Mouse (Mus musculus) hindbrain, embryonic 11.5 days (tissue): ENCODE results near the gene Olfr203. TPM values are rescaled to one million over a fixed set of nuclear protein-coding genes. Genes with fewer than 3 reads are reported as not detected.
"Not testable (repeated sequence)": the region's sequence is repeated elsewhere in the genome, so short reads cannot be mapped to it uniquely, and the experiment has no call there.

Experiments used
- ATAC-seq: fragments of 200-750 bp; cut with Nextera tagmentation; 2 replicates; pipeline ENCODE4 v1.8.0; 2017; ENCODE audit warnings: mild to moderate bottlenecking, moderate TSS enrichment, moderate library complexity; ENCODE audit not compliant: low FRiP score
- DNase-seq: peaks from one replicate; pipeline ENCODE4 v3.0.0-alpha.2; 2015; ENCODE audit warnings: low spot score
- H3K27ac ChIP-seq: fragments of 300-500 bp; sonication (generic); 2 replicates; pipeline ENCODE4 v1.5.1; 2014; ENCODE audit warnings: mild to moderate bottlenecking, low read depth, low read length
- H3K27me3 ChIP-seq: fragments of 300-500 bp; sonication (generic); 2 replicates; pipeline ENCODE4 v1.6.1; 2014; ENCODE audit warnings: mild to moderate bottlenecking, low read length, moderate library complexity, mixed read lengths; ENCODE audit not compliant: control insufficient read depth, insufficient read depth
- H3K36me3 ChIP-seq: fragments of 300-500 bp; sonication (generic); 2 replicates; pipeline ENCODE4 v1.6.1; 2014; ENCODE audit warnings: mild to moderate bottlenecking, low read length, moderate library complexity, mixed read lengths; ENCODE audit not compliant: control insufficient read depth, insufficient read depth
- H3K4me1 ChIP-seq: fragments of 300-500 bp; sonication (generic); replicated peaks from 2 replicates; pipeline ENCODE4 v1.6.1; 2014; ENCODE audit warnings: low read length, mixed read lengths; ENCODE audit not compliant: control insufficient read depth, insufficient read depth
- H3K4me2 ChIP-seq: fragments of 300-500 bp; sonication (generic); replicated peaks from 2 replicates; pipeline ENCODE4 v1.6.1; 2014; ENCODE audit warnings: mild to moderate bottlenecking, low read depth, low read length
- H3K4me3 ChIP-seq: fragments of 300-500 bp; sonication (generic); 2 replicates; pipeline ENCODE4 v1.5.1; 2014; ENCODE audit warnings: low read depth, low read length
- H3K9ac ChIP-seq: fragments of 300-500 bp; sonication (generic); 2 replicates; pipeline ENCODE4 v1.6.1; 2014; ENCODE audit warnings: low read depth, low read length
- H3K9me3 ChIP-seq: fragments of 300-500 bp; sonication (generic); 2 replicates; pipeline ENCODE4 v1.6.1; 2016; ENCODE audit warnings: low read length; ENCODE audit not compliant: control insufficient read depth
- WGBS: fragments of 180-500 bp; shearing (Covaris S2); extraction: QIAGEN DNeasy Blood & Tissue Kit; methylation state at CpG from one replicate; pipeline ENCODE4 v1.1.7; 2014; 5-methylcytosine and 5-hydroxymethylcytosine counted together
- polyA plus RNA-seq: library from polyadenylated mRNA; unstranded; fragments of >200 nt; fragmentation: Nextera tagmentation; extraction: Ambion mirVana; gene quantifications from 2 replicates; pipeline ENCODE4 v1.2.1, GENCODE M21; 2014

Olfr203 gene
- polyA plus RNA-seq, 1 experiment from 2014 or later, result not detected

GRCm38 (mm10) chr16:59323262-59323661, 24.6 kb downstream of the Olfr203 start:
- H3K9ac ChIP-seq, H3K9me3 ChIP-seq, H3K36me3 ChIP-seq, H3K4me3 ChIP-seq, H3K27ac ChIP-seq, DNase-seq, H3K4me2 ChIP-seq, ATAC-seq, H3K27me3 ChIP-seq, H3K4me1 ChIP-seq: not testable (repeated sequence)
- WGBS, result 69% methylated on average over 1 of the region's 1 CpGs

GRCm38 (mm10) chr16:59331038-59331437, 32.4 kb downstream of the Olfr203 start, which contains the start of gene Olfr205:
Gene Olfr205 (minus strand): TSS chr16:59331138.
- H3K4me3 ChIP-seq, result no peak within 1 kb of the TSS
- DNase-seq, result no peak
- H3K9me3 ChIP-seq, result no peaks in the 10 kb centered on the region

GRCm38 (mm10) chr16:59349146-59349545, 50.5 kb downstream of the Olfr203 start, which contains the start of gene Olfr206:
Gene Olfr206 (minus strand): TSS chr16:59349246.
- Histone ChIP-seq H3K27me3 (no peaks in the 10 kb centered on the region), H3K27ac (no peak within 1 kb of the TSS), H3K9me3 (no peaks in the 10 kb centered on the region), H3K36me3 (no peaks in the 10 kb centered on the region), H3K9ac (no peak within 1 kb of the TSS), H3K4me2 (no peak within 1 kb of the TSS), H3K4me1 (no peaks in the 10 kb centered on the region), H3K4me3 (no peak within 1 kb of the TSS)
- no peak for DNase-seq
- WGBS, result 92% methylated on average over 1 of the region's 1 CpGs
- no peak for ATAC-seq

More at GRCm38 (mm10) chr16:59331038-59331437, 32.4 kb downstream of the Olfr203 start, which contains the start of gene Olfr205:
- no peaks in the 10 kb centered on the region for H3K4me1 ChIP-seq
- no peak within 1 kb of the TSS for H3K9ac ChIP-seq
- no peaks in the 10 kb centered on the region for H3K36me3 ChIP-seq
- ATAC-seq, result no peak
- no peak within 1 kb of the TSS for H3K27ac ChIP-seq
- H3K27me3 ChIP-seq, result no peaks in the 10 kb centered on the region
- H3K4me2 ChIP-seq, result no peak within 1 kb of the TSS

Other genes starting within 250 kb of the Olfr203 start
- gene Olfr190, start 220.9 kb upstream of the Olfr203 start, polyA plus RNA-seq, result not detected in 2 replicates
- gene Olfr191, start 209.1 kb upstream of the Olfr203 start, polyA plus RNA-seq, result not detected in 2 replicates
- gene Olfr193, start 187.0 kb upstream of the Olfr203 start, polyA plus RNA-seq, result not detected in 2 replicates
- gene Olfr194, start 177.8 kb upstream of the Olfr203 start, polyA plus RNA-seq, result not detected in 2 replicates
- gene Olfr195, start 151.8 kb upstream of the Olfr203 start, polyA plus RNA-seq, result not detected in 2 replicates
- not detected in 2 replicates for gene Olfr196, start 128.4 kb upstream of the Olfr203 start, polyA plus RNA-seq
- gene Olfr198, start 95.3 kb upstream of the Olfr203 start, polyA plus RNA-seq, result not detected in 2 replicates
- 0.12 TPM in 1 of 2 replicates, not detected in the other for gene Olfr199, start 79.1 kb upstream of the Olfr203 start, polyA plus RNA-seq
- gene Olfr201, start 26.2 kb upstream of the Olfr203 start, polyA plus RNA-seq, result not detected in 2 replicates
- gene Olfr202, start 12.1 kb upstream of the Olfr203 start, polyA plus RNA-seq, result not detected in 2 replicates
- not detected in 2 replicates for gene Olfr204, start 19.4 kb downstream of the Olfr203 start, polyA plus RNA-seq
- gene Olfr205, start 32.3 kb downstream of the Olfr203 start, polyA plus RNA-seq, result not detected in 2 replicates
- gene Olfr206, start 50.4 kb downstream of the Olfr203 start, polyA plus RNA-seq, result not detected in 2 replicates
- not detected in 2 replicates for gene Olfr209, start 65.1 kb downstream of the Olfr203 start, polyA plus RNA-seq
- 0.12 TPM in 1 of 2 replicates, not detected in the other for gene Gabrr3, start 108.5 kb downstream of the Olfr203 start, polyA plus RNA-seq
- 24.0 and 26.6 TPM in 2 replicates for gene Riox2, start 172.9 kb downstream of the Olfr203 start, polyA plus RNA-seq